Mouse (Mus musculus) limb, embryonic 13.5 days (tissue): ENCODE results near the gene Wdr17. TPM values are rescaled to one million over a fixed set of nuclear protein-coding genes. Genes with fewer than 3 reads are reported as not detected.

Experiments
- polyA plus RNA-seq: library from polyadenylated mRNA; unstranded; fragments of >200 nt; fragmentation: Nextera tagmentation; extraction: Ambion mirVana; gene quantifications from 2 replicates; pipeline ENCODE4 v1.2.1, GENCODE M21; 2015

Gene Wdr17
- polyA plus RNA-seq, 1 experiment from 2014 or later = 1.2 TPM

Other genes starting within 250 kb of the Wdr17 start
- gene Gpm6a, start 67.7 kb upstream of the Wdr17 start, polyA plus RNA-seq = 3.9 and 5.2 TPM in 2 replicates